Mouse (Mus musculus) small intestine, adult 2 months (tissue): ENCODE measurements around the gene Prss40. TPM values are rescaled to one million over a fixed set of nuclear protein-coding genes. Genes with fewer than 3 reads are reported as not detected.

Source experiments
- H3K27ac ChIP-seq: fragments of 200-500 bp; 2 replicates; pipeline ENCODE4 v1.5.1; 2012; ENCODE audit warnings: low read depth, low read length, control low read depth, inconsistent platforms; ENCODE audit not compliant: insufficient read depth
- H3K27me3 ChIP-seq: fragments of 200-500 bp; 2 replicates; pipeline ENCODE4 v1.6.1; 2012; ENCODE audit warnings: mild to moderate bottlenecking, moderate library complexity, low read length, inconsistent platforms; ENCODE audit not compliant: control insufficient read depth, insufficient read depth
- H3K36me3 ChIP-seq: fragments of 200-500 bp; 2 replicates; pipeline ENCODE4 v1.6.1; 2012; ENCODE audit warnings: mild to moderate bottlenecking, low read length, control low read depth, inconsistent platforms; ENCODE audit not compliant: control insufficient read depth, insufficient read depth
- H3K4me1 ChIP-seq: fragments of 200-500 bp; 2 replicates; pipeline ENCODE4 v1.6.1; 2012; ENCODE audit warnings: low read length, inconsistent platforms, mixed read lengths; ENCODE audit not compliant: control insufficient read depth, insufficient read depth, insufficient read length
- H3K4me3 ChIP-seq: fragments of 200-500 bp; 2 replicates; pipeline ENCODE4 v1.5.1; 2012; ENCODE audit warnings: low read depth, mild to moderate bottlenecking, control low read depth, inconsistent platforms, low read length, moderate library complexity
- CTCF ChIP-seq: fragments of 200-500 bp; IDR thresholded peaks from 2 replicates; pipeline ENCODE4 v1.5.1; 2012; ENCODE audit warnings: low read depth, mild to moderate bottlenecking, control low read depth, inconsistent platforms, low read length, moderate library complexity, mixed read lengths; ENCODE audit not compliant: insufficient replicate concordance, insufficient read length; ENCODE audit errors: extremely low read depth
- POLR2A ChIP-seq: fragments of 200-500 bp; IDR thresholded peaks from 2 replicates; pipeline ENCODE4 v1.6.1; 2012; ENCODE audit warnings: low read depth, mild to moderate bottlenecking, control low read depth, inconsistent platforms, low read length, moderate library complexity
- WGBS: fragments of 180-500 bp; shearing (Covaris S2); methylation state at CpG from one replicate; pipeline ENCODE4 v1.1.7; 2018; 5-methylcytosine and 5-hydroxymethylcytosine counted together
- polyA plus RNA-seq: library from polyadenylated mRNA; depleted of rRNA; stranded (reverse); fragments of >200 nt; gene quantifications from 2 replicates; pipeline ENCODE4 v1.2.3, GENCODE M21; 2012

Gene Prss40
- polyA plus RNA-seq, 1 experiment: not detected

DNA sequence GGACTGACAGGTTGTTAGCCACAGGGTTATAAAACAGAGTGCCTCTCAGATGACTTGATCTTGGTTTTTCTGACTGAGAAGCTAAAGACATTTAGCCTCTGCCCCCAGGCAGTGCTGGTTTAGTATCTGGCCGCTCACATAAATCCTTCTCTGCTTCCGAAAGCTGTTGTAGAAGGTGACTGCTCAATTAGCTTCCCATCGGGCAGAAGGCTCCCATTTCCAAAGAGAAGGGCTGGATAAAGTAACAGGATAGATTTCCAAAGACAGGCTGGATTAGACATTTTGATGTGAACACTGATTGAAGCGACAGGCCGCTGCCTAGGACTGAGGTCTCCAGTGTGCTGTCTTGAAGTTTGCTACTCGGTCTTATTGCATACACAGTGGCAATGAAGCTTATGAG lies 21.5 kb upstream of the Prss40 start:
- H3K4me3 ChIP-seq: no peak overlapping the region
- no peaks in the 10 kb centered on the region for H3K36me3 ChIP-seq
- H3K4me1 ChIP-seq: no peaks in the 10 kb centered on the region
- TF ChIP-seq CTCF: no peak
- H3K27me3 ChIP-seq: no peaks in the 10 kb centered on the region; the same call in 1 of the 2 replicates
- no peak overlapping the region for H3K27ac ChIP-seq
- 79% methylated on average over 6 of the region's 6 CpGs for WGBS

DNA sequence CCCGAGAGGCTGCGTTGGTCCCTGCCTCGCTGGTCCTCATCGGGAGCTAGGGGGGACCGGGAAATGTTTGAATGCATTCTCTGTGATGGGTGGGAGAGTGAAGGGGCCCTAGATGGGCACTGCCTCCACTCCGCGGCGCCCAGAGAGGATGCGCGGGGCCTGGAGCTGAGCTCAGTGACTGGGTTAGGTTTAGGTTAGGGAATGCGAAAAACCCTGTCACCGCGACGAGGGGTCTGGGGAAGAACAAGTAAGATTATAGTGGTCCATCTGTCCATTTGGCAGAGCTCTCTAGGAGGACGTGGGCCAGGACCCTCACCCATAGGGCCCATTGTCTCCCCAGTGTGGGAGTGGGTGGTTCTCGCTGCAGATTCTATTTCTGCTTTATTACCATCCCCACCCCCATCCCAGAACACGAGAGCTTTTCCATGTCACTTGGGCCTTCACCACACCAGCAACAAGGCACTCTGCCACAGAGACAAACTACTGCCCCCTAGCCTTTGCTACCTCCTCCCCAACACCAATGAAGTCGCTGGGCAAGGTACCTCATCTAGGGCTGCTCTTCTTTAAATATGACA lies 19.1 kb upstream of the Prss40 start:
- H3K4me3 ChIP-seq: no peak overlapping the region
- no peak overlapping the region for H3K27ac ChIP-seq
- 3% methylated on average over 18 of the region's 18 CpGs for WGBS
- H3K4me1 ChIP-seq: no peaks in the 10 kb centered on the region
- no peaks in the 10 kb centered on the region for H3K36me3 ChIP-seq
- TF ChIP-seq CTCF (no peak), POLR2A (no peak)
- no peaks in the 10 kb centered on the region; the same call in 1 of the 2 replicates for H3K27me3 ChIP-seq

DNA sequence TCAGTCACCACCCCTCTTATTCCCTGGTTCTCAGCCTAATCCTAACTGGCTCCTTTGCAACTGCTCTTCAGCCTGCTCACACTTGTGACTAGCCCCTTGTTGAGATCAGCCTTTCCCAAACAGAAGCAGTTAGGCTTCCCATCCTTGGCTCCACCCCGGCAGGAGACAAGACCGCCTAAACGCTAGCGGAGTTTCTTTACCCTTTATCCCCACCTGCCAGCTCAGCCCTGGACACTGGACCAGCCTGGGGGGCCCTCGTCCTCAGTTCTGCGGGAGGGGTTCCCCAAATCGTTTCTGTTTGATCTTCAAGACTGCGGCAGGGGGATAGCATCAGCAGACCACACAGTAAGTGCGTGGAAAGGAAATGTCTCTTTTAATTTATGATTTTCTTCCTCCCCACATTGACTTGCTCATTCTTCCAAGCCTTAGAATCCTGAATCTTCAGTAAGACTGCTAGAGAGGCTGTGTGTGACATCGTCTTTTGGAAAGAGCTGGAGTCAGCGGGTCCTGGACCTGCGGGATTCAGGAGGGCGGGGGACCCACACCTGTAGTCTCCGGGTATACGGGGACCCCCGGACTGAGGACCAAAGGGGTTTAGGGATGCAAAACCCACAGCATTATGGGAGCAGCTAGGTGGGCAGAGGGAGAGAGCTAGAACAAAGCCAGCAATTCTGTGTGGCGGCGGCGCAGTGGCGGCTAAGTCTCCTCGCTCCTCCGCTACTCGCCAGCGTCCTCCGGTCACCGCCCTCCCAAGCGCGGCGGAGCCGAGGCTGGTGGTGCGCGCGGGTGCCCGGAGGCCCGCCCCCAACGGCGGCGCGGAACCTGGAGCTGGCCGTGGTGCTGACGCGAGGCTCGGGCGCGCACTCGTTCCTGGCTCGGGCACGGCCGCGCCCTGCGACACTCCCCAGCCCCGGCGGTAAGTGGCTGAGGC lies 18.4 kb upstream of the Prss40 start, which contains the start of gene Amer3:
TSS of gene Amer3 (plus strand) at position 807 of the 931 bp plus-strand sequence.
- Histone ChIP-seq H3K4me3 (no peak within 1 kb of the TSS; the same call in 1 of the 2 replicates), H3K27ac (no peak within 1 kb of the TSS), H3K27me3 (no peaks in the 10 kb centered on the region; the same call in 1 of the 2 replicates), H3K4me1 (no peaks in the 10 kb centered on the region), H3K36me3 (no peaks in the 10 kb centered on the region)
- 2% methylated on average over 53 of the region's 53 CpGs for WGBS
- TF ChIP-seq CTCF (no peak), POLR2A (no peak)

DNA sequence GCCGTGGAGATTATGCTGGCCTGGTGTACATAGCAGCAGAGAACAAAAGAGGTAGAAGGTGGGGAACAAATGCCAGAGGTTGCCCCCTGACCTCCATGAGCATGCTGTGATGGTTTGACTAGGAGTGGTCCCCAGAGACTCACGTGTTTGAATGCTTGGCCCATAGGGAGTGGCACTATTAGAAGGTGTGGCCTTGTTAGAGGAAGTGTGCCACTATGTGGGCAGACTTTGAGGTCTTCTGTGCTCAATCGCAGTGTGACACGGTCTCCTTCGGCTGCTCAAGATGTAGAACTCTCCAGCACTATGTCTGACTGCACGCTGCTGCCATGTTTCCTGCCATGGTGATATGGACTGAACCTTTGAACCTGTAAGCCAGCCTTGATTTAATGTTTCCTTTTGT lies 12.5 kb upstream of the Prss40 start:
- 71% methylated on average over 6 of the region's 6 CpGs for WGBS
- Histone ChIP-seq H3K36me3 (no peaks in the 10 kb centered on the region), H3K4me3 (no peak overlapping the region), H3K27me3 (no peaks in the 10 kb centered on the region), H3K27ac (no peak overlapping the region), H3K4me1 (no peaks in the 10 kb centered on the region)
- TF ChIP-seq POLR2A: no peak
- TF ChIP-seq CTCF: no peak

DNA sequence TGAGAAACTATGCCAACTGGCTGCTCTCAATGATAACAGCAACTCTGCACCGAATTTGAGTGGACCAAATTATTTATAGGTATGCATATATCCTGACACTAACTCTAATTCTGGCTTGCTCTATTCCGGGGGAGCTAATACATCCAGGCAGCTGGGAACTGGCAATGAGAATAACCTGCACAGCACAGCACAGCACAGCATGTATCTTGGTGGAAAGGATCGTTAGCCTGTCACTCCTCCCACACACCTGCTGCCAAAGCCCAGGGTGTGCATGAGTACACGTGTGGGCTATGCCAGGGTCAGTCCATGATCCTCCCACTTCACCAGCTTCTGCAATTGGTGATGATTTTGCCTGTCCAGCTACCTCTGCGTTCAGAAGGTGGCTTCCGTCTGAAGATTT lies 10.7 kb upstream of the Prss40 start:
- Histone ChIP-seq H3K27ac (no peak overlapping the region), H3K36me3 (no peaks in the 10 kb centered on the region), H3K27me3 (no peaks in the 10 kb centered on the region), H3K4me1 (no peaks in the 10 kb centered on the region), H3K4me3 (no peak overlapping the region)
- TF ChIP-seq CTCF (no peak), POLR2A (no peak)
- 83% methylated on average over 6 of the region's 6 CpGs for WGBS

DNA sequence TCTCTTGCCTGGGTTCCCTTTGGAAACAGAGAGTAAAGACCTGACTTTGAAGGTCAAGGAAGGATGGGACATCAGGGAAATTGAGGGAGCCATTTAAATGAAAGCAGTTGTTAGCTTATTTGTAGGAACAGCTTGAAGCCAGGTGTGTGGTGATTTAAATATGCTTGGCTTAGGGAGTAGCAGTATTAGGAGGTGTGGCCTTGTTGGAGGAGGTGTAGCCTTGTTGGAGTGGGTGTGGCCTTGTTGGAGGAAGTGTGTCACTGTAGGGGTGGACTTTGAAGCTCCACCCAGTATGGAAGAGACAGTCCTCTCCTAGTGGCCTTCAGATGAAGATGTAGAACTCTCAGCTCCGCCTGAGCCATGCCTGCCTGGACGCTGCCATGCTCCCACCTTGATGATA lies 9.1 kb upstream of the Prss40 start:
- H3K27ac ChIP-seq: no peak overlapping the region
- H3K4me1 ChIP-seq: no peaks in the 10 kb centered on the region
- H3K36me3 ChIP-seq: no peaks in the 10 kb centered on the region
- no peaks in the 10 kb centered on the region for H3K27me3 ChIP-seq
- 94% methylated on average over 2 of the region's 2 CpGs for WGBS
- no peak for TF ChIP-seq POLR2A
- TF ChIP-seq CTCF: no peak
- no peak overlapping the region for H3K4me3 ChIP-seq

DNA sequence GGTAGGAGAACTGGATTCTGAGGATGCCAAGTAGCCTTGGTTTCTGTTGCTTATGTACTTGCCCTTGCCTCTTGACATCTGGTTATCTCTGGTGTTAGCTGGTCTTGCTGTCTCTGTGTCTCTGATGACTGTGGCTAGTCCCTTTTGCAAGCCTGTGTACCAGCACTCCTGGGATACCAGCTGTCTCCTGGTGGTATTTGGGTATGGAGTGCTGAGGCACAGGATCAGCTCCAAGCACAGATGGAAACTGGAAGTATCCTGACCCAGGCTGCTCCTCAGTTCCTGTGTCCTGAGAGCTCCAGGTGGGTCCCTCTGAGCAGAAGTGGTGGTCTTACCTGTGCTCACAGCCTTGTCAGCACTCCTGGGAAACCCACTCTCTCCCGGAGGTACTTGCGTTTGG lies 7.4 kb upstream of the Prss40 start:
- no peaks in the 10 kb centered on the region for H3K4me1 ChIP-seq
- H3K36me3 ChIP-seq: no peaks in the 10 kb centered on the region
- no peaks in the 10 kb centered on the region for H3K27me3 ChIP-seq
- TF ChIP-seq POLR2A: no peak
- no peak for TF ChIP-seq CTCF
- H3K27ac ChIP-seq: no peak overlapping the region
- 92% methylated on average over 2 of the region's 2 CpGs for WGBS
- H3K4me3 ChIP-seq: no peak overlapping the region
